Mouse (Mus musculus): ENCODE data around the gene Acad10. TPM values are rescaled to one million over a fixed set of nuclear protein-coding genes. Genes with fewer than 3 reads are reported as not detected.
"Not testable (repeated sequence)": the region's sequence is repeated elsewhere in the genome, so short reads cannot be mapped to it uniquely, and the experiment has no call there.

Acad10 gene
- total RNA-seq, 2 experiments from 2014 or later, result 2.4 to 3.0 TPM

DNA sequence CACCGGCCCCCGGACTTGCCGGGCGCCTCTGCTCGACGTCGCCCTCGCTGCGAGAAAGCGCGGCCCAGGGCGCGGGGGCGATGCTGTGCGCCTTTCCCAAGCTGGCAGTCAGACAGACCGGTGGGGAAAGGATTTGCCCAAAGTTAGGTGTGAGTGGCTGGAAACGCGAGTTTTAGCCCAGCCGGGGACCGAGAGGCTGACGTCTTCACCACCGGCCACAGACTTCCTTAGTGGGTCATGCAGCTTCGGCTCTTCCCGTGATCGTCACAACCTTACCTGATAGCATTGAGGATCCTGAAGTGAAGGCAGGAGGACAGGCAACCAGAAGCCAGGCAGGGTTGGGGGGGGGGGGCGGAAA is 562 bp upstream of the Acad10 start:
- peak; percentile 32 for ATAC-seq (replicated peaks; ENCODE audit: poor library complexity)

DNA sequence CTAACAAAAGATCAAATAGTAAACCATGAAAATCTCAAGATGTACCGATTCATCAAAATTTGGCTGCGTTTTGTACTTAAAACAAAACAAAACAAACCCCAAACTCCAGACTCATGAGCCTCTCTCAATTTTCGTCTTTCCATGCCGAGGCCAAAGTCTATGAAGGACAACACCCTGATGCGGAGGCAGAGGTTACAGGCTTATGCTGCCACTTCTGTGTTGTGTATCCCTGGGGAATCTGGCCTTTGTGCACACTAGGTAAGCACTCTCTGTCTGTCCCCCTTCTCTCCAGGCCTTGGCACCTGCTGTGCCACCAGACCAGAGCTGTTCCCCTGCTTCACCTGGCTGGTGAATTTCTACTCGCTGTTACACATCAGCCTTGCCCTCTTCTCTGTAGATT is 2.7 kb downstream of the Acad10 start:
- not testable (repeated sequence) for ATAC-seq (replicated peaks; ENCODE audit: poor library complexity)

DNA sequence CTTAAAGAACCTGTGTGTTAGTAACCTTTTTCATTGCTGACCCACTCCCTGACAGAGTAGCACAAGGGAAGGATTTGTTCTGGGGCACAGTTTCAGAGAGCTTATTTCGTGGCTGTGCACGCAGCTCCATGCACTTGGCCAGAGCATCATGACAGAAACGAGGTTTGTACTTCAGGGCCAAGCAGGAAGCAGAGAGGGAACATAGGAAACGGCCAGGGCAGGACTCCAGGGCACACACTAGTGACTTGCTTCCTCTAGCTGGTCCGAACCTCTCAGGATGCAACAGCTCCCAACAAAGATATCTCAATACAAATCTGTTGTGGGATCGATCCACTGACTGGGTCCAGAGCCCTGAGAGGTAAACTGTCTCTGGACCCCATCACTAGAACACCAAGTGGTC is 3.4 kb downstream of the Acad10 start:
- not testable (repeated sequence) for ATAC-seq (replicated peaks; ENCODE audit: poor library complexity)

DNA sequence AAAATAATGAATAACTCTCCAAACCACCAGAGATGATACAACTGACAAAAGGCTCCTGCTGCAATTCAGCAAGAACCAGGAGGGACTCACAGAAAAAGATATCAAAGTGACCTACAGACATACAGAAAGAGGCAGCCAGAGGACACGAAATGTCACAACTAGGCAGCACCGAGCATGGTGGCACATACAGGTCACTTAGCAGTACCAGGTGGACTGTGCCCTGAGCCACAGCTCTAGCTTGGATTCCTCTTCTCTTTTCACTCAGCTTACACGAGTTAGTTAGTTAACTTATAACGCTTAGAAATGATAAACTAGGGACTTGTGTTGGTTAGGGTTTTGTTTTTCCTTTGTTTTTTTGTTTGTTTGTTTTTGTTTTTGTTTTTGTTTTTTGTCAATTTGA is 5.8 kb downstream of the Acad10 start:
- no peak for ATAC-seq (replicated peaks; ENCODE audit: poor library complexity)

DNA sequence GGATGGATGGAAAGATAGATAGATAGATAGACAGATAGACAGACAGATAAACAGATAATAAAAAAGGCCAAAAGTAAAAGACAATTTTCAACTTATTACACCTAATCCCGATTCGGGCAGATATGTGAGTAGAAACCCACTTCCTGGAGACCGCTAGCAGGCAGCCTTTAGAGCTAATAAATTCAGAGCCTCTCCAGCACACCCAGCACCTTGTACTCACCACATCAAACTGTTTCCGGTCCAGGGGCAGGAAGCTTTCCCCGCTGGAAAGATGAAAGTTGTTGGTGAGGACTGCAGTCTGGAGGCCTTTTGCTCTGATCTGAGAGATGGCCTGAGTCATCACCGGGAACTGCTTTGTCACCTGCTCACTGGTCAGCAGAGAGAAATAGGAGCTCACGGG is 11.2 kb downstream of the Acad10 start:
- no peak for ATAC-seq (replicated peaks; ENCODE audit: poor library complexity)

DNA sequence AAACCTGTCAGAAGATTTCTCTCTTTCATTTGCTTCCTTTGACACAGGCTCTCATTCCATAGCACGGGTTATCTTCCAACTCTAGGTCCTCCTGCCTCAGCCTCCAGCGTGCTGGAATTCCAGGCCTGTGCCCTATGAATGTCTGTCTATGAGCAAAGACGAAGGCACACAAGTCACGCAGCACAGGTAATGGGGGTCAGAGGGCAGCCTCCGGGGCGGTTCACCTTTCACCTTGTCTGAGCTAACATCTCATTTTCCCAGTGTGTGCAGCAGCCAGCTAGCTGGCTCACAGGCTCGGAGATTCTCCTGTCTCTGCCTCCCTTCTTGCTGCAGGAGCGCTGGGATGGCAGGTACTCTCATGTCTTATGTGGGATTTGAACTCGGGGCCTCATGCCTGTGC is 20.7 kb downstream of the Acad10 start:
- no peak for ATAC-seq (replicated peaks; ENCODE audit: poor library complexity)

DNA sequence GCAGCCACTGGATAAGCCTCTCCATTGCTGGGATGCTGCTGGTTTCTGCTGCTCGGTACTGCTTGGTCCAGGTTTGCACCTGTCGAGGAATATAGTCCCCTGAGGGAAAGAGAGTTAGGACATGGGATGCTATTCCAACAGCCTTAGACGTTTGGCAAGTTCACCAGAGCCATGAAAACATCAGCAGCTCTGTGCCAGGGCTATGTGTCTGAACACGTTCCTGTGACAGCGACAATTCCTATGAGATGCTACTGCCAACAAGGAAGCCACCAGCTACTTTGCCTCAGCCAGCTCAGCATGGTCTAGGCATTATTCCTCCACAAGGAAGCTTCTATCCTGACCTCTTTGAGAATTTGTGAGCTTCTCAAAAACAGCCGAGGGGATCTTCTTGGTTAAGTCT is 23.0 kb downstream of the Acad10 start:
- ATAC-seq (replicated peaks; ENCODE audit: poor library complexity), result no peak

DNA sequence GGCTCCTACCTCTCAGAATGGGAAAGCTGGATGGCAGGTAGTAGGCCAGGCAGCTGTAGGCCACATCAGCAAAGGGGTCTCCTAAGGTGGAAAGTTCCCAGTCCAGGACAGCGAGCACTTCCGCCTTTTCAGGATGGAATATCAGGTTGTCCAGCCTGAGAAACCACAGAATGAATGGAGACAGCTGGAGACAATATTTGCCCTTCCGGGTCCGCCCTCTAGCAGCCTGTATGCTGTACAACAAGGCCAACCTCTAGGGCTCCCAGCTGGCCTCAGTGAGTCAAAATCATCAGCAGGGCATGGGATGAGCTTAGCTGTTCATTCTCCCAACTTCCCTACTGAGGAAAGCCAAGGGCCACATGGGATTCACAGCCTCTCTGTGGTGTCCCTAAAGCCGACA is 25.6 kb downstream of the Acad10 start:
- no peak for ATAC-seq (replicated peaks; ENCODE audit: poor library complexity)

DNA sequence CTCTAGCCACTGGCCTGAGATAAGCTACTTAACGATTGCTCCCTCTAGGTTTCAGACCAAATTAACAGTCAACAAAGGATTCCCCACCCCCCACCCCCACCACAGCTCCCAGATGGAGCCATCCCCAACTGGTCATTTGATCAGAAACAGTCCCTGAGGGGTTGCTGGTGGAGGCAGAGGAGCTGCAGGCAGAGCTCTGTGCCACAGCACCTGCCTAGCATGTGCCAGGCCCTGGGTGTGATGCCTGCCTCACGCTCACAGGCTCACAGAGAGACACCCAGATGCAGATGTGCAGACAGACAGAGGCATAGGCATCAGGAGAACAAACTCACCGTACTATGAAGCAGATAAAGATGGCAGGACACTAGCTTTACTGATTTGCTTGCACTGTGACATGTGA is 27.5 kb downstream of the Acad10 start:
- no peak for ATAC-seq (replicated peaks; ENCODE audit: poor library complexity)

DNA sequence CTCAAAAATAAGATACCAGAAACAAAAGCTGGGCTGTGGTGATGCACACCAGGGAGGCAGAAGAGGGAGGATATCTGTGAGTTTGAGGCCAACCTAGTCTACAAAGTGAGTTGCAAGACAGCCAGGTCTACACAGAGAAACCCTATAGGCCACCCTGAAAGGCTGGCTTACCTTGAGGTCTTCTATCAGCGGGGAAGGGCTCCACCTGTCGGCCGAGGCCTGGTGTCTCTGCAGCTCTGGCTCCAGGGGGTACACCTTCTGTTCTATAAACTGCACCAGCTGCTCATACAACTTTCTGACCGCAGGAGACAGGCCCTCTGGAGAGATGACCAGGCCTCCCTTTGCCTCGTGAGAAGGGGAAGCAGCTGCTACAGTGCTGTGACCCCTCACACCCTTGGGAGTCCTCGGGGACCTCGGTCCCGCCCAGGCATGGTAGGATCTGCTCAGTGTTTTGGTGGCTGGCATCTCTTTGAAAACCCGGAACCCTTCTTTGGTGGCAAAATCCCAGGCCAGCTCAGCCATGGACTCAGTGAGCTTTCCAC is 29.1 kb downstream of the Acad10 start:
- not testable (repeated sequence) for ATAC-seq (replicated peaks; ENCODE audit: poor library complexity)

DNA sequence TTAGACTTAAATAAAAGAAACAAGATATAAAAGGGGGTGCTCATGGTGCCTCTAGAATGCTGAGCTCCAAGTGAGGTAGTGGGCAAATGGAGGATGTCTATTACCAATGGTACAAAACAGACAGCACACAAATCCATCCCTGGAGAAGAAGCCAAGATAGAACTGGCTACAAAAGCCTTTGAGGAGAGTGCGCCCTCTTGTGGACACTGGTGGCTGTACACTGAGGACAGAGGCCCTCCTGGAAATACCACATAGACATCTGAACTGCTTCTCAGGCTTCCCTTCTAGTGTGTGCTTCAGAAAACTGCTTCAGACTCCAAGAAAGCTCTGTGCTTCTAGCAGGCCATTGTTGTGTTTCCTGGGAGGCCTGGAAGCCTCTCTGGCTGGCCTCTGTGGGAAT is 32.4 kb downstream of the Acad10 start:
- ATAC-seq (replicated peaks; ENCODE audit: poor library complexity), result peak; percentile 85

DNA sequence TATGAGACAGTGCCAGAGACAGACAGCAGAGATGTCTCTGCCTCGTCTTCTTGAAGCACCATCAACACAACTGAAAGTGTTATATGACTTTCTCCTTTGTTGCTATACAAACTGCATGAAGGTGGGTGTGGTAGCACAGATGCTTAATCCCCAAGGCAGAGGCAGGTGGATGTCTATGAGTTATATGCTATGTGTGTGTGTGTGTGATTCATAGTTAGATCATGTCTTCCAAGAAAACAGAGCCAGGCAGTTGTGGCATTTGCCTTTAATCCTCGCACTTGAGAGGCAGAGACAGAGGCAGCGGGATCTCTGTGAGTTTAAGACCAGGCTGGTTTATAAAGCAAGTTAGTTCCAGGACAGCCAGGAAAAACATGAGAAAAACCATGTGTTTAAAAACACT is 37.1 kb downstream of the Acad10 start:
- ATAC-seq (replicated peaks; ENCODE audit: poor library complexity), result no peak

DNA sequence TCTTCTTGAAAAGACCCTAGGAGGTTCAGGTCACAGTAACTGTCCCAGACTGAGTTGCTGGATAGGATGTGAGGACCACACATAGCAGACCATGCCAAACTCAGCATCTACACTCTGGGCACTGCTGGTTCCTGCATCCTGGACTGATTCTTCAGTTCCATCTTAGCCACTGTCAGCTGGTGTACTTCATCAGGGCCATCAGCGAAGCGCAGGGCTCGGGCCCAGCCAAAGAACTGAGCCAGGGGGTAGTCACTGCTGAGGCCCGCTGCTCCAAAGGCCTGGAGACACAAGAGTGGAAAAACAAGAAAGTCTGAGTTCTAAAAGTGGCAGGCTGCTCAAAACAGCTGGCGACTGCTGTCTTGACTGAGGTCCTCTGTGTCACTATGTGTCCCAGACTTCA is 39.2 kb downstream of the Acad10 start:
- no peak for ATAC-seq (replicated peaks; ENCODE audit: poor library complexity)

DNA sequence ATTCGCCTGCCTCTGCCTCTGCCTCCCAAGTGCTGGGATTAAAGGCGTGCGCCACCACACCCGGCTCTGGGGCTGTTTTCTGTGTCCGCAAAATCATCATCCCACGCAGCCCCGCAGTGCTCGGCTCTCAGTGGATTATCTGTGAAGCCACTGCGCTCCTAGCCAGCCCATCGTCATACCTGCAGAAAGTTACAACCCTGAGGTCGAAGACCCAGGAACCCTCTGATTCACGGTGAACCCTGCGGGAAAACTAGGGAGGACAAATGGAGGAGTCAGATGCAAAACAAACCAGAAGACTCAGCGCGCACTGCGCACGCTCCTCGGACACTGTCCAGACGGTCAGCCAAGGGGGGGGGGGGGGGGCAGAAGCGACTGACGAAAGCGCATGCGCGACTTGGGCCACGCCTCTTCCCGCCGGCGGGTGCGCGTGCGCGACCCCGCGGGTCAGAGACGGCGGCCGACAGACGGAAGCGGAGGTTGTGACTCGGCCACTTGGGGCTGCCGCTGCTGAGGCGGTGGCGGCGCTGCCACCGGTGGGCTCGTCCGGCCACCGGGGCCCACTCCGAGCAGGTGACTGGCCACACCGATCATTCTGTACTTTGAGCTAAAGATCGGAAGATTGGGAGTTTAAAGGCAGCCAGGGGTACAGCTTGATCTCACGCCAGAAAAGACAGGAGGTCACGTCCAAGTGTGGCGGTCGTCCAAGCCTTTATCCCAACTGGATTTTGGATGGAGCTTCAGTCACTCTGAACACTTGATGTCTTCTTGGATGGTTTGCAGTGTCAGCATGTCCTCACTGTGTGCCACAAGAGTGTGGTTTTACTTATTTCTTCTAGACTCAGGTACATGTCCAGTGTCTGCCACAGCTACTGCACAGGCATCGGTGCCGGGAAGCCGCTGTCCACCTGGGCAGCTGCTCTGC is 41.5 kb downstream of the Acad10 start, which contains the start of gene Acad12:
Gene Acad12, minus strand, starts transcription at position 347 of the 922 bp plus-strand sequence.
- peak; percentile 84 for ATAC-seq (replicated peaks; ENCODE audit: poor library complexity)

DNA sequence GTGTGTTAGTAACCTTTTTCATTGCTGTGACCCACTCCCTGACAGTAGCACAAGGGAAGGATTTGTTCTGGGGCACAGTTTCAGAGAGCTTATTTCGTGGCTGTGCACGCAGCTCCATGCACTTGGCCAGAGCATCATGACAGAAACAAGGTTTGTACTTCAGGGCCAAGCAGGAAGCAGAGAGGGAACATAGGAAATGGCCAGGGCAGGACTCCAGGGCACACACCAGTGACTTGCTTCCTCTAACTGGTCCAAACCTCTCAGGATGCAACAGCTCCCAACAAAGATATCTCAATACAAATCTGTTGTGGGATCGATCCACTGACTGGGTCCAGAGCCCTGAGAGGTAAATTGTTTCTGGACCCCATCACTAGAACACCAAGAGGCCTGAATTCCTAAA is 45.4 kb downstream of the Acad10 start:
- not testable (repeated sequence) for ATAC-seq (replicated peaks; ENCODE audit: poor library complexity)

DNA sequence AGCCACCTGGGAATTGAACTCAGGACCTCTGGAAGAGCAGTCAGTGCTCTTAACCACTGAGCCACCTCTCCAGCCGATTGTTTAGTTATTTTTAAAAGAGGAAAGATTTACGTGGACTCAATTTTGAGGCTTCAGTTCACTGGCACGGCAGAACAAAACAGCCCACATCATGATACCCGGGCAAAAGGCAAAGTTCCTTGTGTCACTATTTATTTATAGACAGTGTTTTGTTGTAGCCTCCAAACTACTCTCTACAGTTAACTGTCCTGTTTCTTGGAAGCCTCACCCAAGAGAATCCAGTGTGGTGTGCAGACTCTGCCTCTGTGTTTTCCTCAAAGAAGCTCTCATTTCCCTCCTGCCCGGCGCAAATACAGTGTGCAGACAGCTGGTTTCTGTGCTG is 48.3 kb downstream of the Acad10 start:
- ATAC-seq (replicated peaks; ENCODE audit: poor library complexity), result no peak

DNA sequence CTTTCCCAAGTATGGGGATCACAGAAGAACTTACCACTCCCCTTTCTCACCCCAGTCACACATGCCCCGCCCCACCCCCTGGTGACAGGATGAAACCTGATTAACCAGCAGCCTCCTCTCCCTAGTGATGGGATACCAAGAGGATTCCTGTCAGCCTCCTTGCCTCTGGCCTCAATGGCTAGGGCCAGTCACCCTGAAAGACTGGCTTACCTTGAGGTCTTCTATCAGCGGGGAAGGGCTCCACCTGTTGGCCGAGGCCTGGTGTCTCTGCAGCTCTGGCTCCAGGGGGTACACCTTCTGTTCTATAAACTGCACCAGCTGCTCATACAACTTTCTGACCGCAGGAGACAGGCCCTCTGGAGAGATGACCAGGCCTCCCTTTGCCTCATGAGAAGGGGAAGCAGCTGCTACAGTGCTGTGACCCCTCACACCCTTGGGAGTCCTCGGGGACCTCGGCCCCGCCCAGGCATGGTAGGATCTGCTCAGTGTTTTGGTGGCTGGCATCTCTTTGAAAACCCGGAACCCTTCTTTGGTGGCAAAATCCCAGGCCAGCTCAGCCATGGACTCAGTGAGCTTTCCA is 50.7 kb downstream of the Acad10 start:
- ATAC-seq (replicated peaks; ENCODE audit: poor library complexity), result peak; percentile 52

DNA sequence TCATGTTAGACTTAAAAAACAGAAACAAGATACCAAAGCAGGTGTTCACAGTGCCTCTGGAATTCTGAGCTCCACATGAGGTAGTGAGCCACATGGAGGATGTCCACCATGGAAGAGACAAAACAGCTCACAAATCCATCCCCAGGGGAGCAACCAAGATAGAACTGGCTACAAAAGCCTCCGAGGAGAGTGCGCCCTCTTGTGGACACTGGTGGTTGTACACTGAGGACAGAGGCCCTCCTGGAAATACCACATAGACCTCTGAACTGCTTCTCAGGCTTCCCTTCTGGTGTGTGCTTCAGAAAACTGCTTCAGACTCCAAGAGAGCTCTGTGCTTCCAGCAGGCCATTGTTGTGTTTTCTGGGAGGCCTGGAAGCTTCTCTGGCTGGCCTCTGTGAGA is 54.2 kb downstream of the Acad10 start:
- ATAC-seq (replicated peaks; ENCODE audit: poor library complexity), result peak; percentile 86

DNA sequence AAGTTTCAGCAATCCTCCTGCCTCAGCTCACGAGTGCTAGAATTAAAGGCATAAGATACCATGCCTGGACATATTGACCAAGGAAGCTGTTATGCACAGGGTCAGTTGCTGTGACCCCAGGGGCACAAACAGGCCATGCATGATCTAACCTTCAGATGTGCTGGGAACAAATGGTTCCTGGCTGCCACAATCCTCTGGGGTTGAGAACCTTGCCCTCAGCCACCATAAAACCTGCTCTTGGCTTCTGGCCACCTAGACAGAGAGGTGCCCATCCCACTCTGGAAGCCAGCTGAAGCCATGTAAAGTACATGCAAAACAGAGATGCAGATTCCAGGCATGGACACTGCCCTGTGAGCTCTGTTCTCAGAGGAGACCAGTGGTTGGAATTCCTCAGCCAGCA is 56.5 kb downstream of the Acad10 start:
- ATAC-seq (replicated peaks; ENCODE audit: poor library complexity), result not testable (repeated sequence)

DNA sequence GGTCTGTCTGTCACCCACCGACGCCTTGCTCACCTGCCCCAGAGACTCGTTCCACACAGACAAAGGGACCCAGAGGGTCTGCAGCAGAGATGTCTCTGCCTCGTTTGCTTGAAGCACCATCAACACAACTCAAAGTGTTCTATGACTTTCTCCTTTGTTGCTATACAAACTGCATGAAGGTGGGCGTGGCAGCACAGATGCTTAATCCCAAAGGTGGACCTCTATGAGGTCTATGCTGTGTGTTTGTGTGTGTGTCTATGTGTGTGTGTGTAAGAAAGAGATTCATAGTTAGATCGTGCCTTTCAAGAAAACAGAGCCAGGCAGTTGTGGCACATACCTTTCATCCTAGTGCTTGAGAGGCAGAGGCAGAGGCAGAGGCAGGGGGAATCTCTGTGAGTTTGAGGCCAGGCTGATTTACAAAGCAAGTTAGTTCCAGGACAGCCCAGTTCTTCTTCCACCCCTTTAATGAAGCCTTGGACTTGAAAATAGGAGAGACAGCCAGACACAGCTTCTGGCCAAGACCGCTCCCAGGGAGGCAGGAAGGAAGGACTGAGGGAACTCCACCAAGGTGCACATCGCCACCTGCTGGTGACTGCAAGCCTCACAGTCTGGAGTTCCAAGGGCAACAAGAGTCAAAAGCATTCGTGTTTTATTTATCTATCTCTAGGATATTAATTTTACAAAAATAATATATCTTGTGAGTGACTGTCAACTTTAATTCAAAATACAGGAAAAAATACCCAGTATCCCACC is 58.6 kb downstream of the Acad10 start:
- peak; percentile 93 for ATAC-seq (replicated peaks; ENCODE audit: poor library complexity)

DNA sequence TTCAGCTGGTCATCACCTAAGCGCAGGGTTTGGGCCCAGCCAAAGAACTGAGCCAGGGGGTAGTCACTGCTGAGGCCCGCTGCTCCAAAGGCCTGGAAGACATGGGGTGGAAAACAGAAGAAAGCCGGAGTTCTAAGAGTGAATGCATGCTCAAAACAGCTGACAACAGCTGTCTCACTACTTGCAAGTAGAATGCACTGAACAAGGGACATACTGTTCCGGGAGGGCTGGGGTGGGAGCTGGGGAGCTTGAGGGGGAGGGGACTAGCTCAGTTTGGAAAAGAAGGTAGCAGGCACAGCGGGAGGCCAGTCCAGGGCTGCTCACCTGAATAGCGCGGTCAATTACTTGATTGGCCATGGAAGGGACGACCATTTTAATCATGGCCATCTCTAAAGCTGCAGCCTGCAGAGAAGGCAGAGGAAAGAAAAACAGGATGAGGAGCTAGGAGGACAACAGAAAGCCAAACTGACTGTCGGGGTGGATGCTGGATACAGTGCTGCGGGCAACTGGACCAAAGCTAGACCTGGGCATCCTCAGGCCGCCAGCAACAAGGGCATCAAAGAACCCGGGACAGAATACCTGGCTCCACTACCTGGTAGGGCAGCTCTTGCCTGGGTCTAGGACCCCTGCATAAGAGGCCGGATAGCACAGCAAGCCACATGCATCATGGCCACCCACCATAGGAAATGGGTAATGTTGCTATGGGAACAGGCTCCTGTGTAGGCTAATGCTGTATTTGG is 61.3 kb downstream of the Acad10 start:
- no peak for ATAC-seq (replicated peaks; ENCODE audit: poor library complexity)

Data from megakaryocyte progenitor cell, adult 5-6 weeks (primary cell).